Mouse (Mus musculus) urinary bladder, postnatal 14 days (tissue): ENCODE results near the gene Repin1.
A peak's percentile ranks its signal among the peaks of the same experiment; 100 is the strongest.

Experiments
- DNase-seq: peaks from one replicate; pipeline ENCODE4 v3.0.0; 2021; ENCODE audit warnings: low spot score

The Repin1 gene

GRCm38 (mm10) chr6:48593158-48594042 is at the start of gene Repin1, which contains the start of gene Gm44965:
TSS of gene Repin1 (plus strand) at chr6:48593883.
TSS of gene Gm44965 (plus strand) at chr6:48593941.
- DNase-seq = peak; percentile 93

- DNase-seq = no peak
These were observed 48.4 kb upstream of the Repin1 start for GRCm38 (mm10) chr6:48545251-48545650.

- no peak for DNase-seq
These were observed 47.4 kb upstream of the Repin1 start for GRCm38 (mm10) chr6:48546271-48546670.

GRCm38 (mm10) chr6:48546858-48547257 is 46.8 kb upstream of the Repin1 start:
- no peak for DNase-seq

- no peak for DNase-seq
These were observed 45.4 kb upstream of the Repin1 start for GRCm38 (mm10) chr6:48548314-48548713.

- peak; percentile 45 for DNase-seq
These were observed 40.8 kb upstream of the Repin1 start for GRCm38 (mm10) chr6:48552918-48553317.

GRCm38 (mm10) chr6:48553819-48554218 is 39.9 kb upstream of the Repin1 start:
- DNase-seq = no peak

- DNase-seq = peak; percentile 99
These were observed 39.2 kb upstream of the Repin1 start, which contains the start of gene Lrrc61 for GRCm38 (mm10) chr6:48554280-48555103. TSS of gene Lrrc61 (plus strand) at chr6:48554796.

- peak; percentile 55 for DNase-seq
These were observed 38.4 kb upstream of the Repin1 start for GRCm38 (mm10) chr6:48555104-48555890.

- DNase-seq = no peak
These were observed 37.7 kb upstream of the Repin1 start for GRCm38 (mm10) chr6:48555956-48556355.

GRCm38 (mm10) chr6:48565693-48566310 is 27.9 kb upstream of the Repin1 start:
- DNase-seq = no peak

GRCm38 (mm10) chr6:48566312-48566711 is 27.4 kb upstream of the Repin1 start:
- DNase-seq = peak; percentile 61

GRCm38 (mm10) chr6:48568036-48568984 is 25.4 kb upstream of the Repin1 start:
- DNase-seq = peak; percentile 60

GRCm38 (mm10) chr6:48569065-48569807 is 24.4 kb upstream of the Repin1 start:
- DNase-seq = no peak

- DNase-seq = no peak
These were observed 21.7 kb upstream of the Repin1 start for GRCm38 (mm10) chr6:48572014-48572413.

- peak; percentile 58 for DNase-seq
These were observed 21.1 kb upstream of the Repin1 start, which contains the start of gene Rarres2 for GRCm38 (mm10) chr6:48572572-48573061. TSS of gene Rarres2 (minus strand) at chr6:48572789.

- DNase-seq = no peak
These were observed 20.4 kb upstream of the Repin1 start for GRCm38 (mm10) chr6:48573280-48573679.

- no peak for DNase-seq
These were observed 19.7 kb upstream of the Repin1 start for GRCm38 (mm10) chr6:48573981-48574380.

GRCm38 (mm10) chr6:48578736-48579135 is 14.9 kb upstream of the Repin1 start:
- DNase-seq = no peak
